Mouse (Mus musculus) MEL (cell line): ENCODE data around the gene Foxo3. TPM values are rescaled to one million over a fixed set of nuclear protein-coding genes. Genes with fewer than 3 reads are reported as not detected.

Experiments
- DNase-seq: peaks from one replicate; pipeline ENCODE4 v3.0.0; 2011; ENCODE audit warnings: low read depth, low spot score
- H3K27ac ChIP-seq: 2 replicates; pipeline ENCODE4 v1.5.1; 2012; ENCODE audit warnings: low read depth, mild to moderate bottlenecking, control low read depth, low read length, moderate library complexity; ENCODE audit not compliant: control insufficient read depth
- H3K27me3 ChIP-seq, 2 experiments: fragments of 150-350 bp in 1 of 2; sonication (generic) in 1 of 2; 2 replicates each; pipeline ENCODE4 v1.6.1; 2012; ENCODE audit warnings: low read length in 2 of 2, mild to moderate bottlenecking in 2 of 2, improper control_type of control experiment in 1 of 2, moderate library complexity in 1 of 2; ENCODE audit not compliant: insufficient read depth in 2 of 2, control insufficient read depth in 1 of 2
- H3K36me3 ChIP-seq, 2 experiments: 2 replicates each; pipeline ENCODE4 v1.6.1; 2012 to 2014; ENCODE audit warnings: low read length in 2 of 2, improper control_type of control experiment in 1 of 2, inconsistent platforms in 1 of 2, mild to moderate bottlenecking in 1 of 2; ENCODE audit not compliant: insufficient read depth in 2 of 2, control insufficient read depth in 1 of 2
- H3K4me1 ChIP-seq, 2 experiments: fragments of 150-350 bp in 1 of 2; sonication (generic) in 1 of 2; 2 replicates each; pipeline ENCODE4 v1.6.1; 2012; ENCODE audit warnings: low read length in 2 of 2, improper control_type of control experiment in 1 of 2, mild to moderate bottlenecking in 1 of 2; ENCODE audit not compliant: insufficient read depth in 2 of 2, control insufficient read depth in 1 of 2
- H3K4me3 ChIP-seq, 2 experiments: fragments of 150-350 bp in 1 of 2; sonication (generic) in 1 of 2; 2 replicates each; pipeline ENCODE4 v1.5.1; 2012; ENCODE audit warnings: low read depth in 2 of 2, low read length in 2 of 2, mild to moderate bottlenecking in 2 of 2, moderate library complexity in 2 of 2, control low read depth in 1 of 2, improper control_type of control experiment in 1 of 2; ENCODE audit not compliant: control insufficient read depth in 1 of 2, insufficient read depth in 1 of 2
- H3K79me2 ChIP-seq: 2 replicates; pipeline ENCODE4 v1.6.1; 2012; ENCODE audit warnings: mild to moderate bottlenecking, low read length, moderate library complexity; ENCODE audit not compliant: control insufficient read depth, poor library complexity, insufficient read depth
- H3K9ac ChIP-seq: 2 replicates; pipeline ENCODE4 v1.6.1; 2012; ENCODE audit warnings: low read depth, mild to moderate bottlenecking, control low read depth, low read length, moderate library complexity; ENCODE audit not compliant: control insufficient read depth, poor library complexity, severe bottlenecking
- H3K9me3 ChIP-seq: fragments of 150-350 bp; sonication (generic); replicated peaks from 2 replicates; pipeline ENCODE4 v1.6.1; 2012; ENCODE audit warnings: mild to moderate bottlenecking, low read length, improper control_type of control experiment, moderate library complexity; ENCODE audit not compliant: insufficient read depth
- CTCF ChIP-seq, 3 experiments: IDR thresholded peaks in 2 of 3; conservative IDR thresholded peaks in 1 of 3; 2 replicates each; pipeline ENCODE4 v1.5.1; 2011 to 2012; ENCODE audit warnings: low read length in 3 of 3, low read depth in 2 of 3, mild to moderate bottlenecking in 2 of 3, improper control_type of control experiment in 1 of 3, inconsistent platforms in 1 of 3, mixed read lengths in 1 of 3, moderate library complexity in 1 of 3; ENCODE audit not compliant: control insufficient read depth in 1 of 3, insufficient read depth in 1 of 3, poor library complexity in 1 of 3, severe bottlenecking in 1 of 3
- E2F4 ChIP-seq: IDR thresholded peaks from 2 replicates; pipeline ENCODE4 v1.6.1; 2011; ENCODE audit warnings: low read depth, low read length, improper control_type of control experiment, borderline replicate concordance
- EP300 ChIP-seq, 2 experiments: IDR thresholded peaks; 2 replicates each; pipeline ENCODE4 v1.6.1; 2011; ENCODE audit warnings: improper control_type of control experiment in 2 of 2, low read length in 2 of 2, low read depth in 1 of 2, mild to moderate bottlenecking in 1 of 2
- ETS1 ChIP-seq: IDR thresholded peaks from 2 replicates; pipeline ENCODE4 v1.6.1; 2012; ENCODE audit warnings: low read depth, mild to moderate bottlenecking, inconsistent platforms, low read length, improper control_type of control experiment, moderate library complexity
- HCFC1 ChIP-seq: IDR thresholded peaks from 2 replicates; pipeline ENCODE4 v1.6.1; 2012; ENCODE audit warnings: low read depth, mild to moderate bottlenecking, inconsistent platforms, low read length, improper control_type of control experiment, moderate library complexity
- JUND ChIP-seq: IDR thresholded peaks from 2 replicates; pipeline ENCODE4 v1.6.1; 2011; ENCODE audit warnings: low read depth, mild to moderate bottlenecking, improper control_type of control experiment, low read length
- KAT2A ChIP-seq: conservative IDR thresholded peaks from 2 replicates; pipeline ENCODE4 v1.6.1; 2012; ENCODE audit warnings: low read depth, low read length, improper control_type of control experiment, inconsistent platforms
- MAX ChIP-seq: IDR thresholded peaks from 2 replicates; pipeline ENCODE4 v1.6.1; 2011; ENCODE audit warnings: low read length, improper control_type of control experiment
- MEF2A ChIP-seq: IDR thresholded peaks from 2 replicates; pipeline ENCODE4 v1.6.1; 2014; ENCODE audit warnings: low read depth, mild to moderate bottlenecking, inconsistent platforms, low read length, improper control_type of control experiment; ENCODE audit not compliant: poor library complexity, insufficient replicate concordance, severe bottlenecking; ENCODE audit errors: extremely low read depth
- MXI1 ChIP-seq: IDR thresholded peaks from 2 replicates; pipeline ENCODE4 v1.6.1; 2011; ENCODE audit warnings: mild to moderate bottlenecking, low read depth, low read length, improper control_type of control experiment
- MYC ChIP-seq: IDR thresholded peaks from 2 replicates; pipeline ENCODE4 v1.6.1; 2011; ENCODE audit warnings: low read depth, mild to moderate bottlenecking, low read length, improper control_type of control experiment, moderate library complexity
- NRF1 ChIP-seq: IDR thresholded peaks from 2 replicates; pipeline ENCODE4 v1.6.1; 2014; ENCODE audit warnings: low read depth, mild to moderate bottlenecking, inconsistent platforms, low read length, improper control_type of control experiment, moderate library complexity; ENCODE audit not compliant: poor library complexity, insufficient read depth, severe bottlenecking
- POLR2AphosphoS2 ChIP-seq: IDR thresholded peaks from 2 replicates; pipeline ENCODE4 v1.6.1; 2011; ENCODE audit warnings: low read length, improper control_type of control experiment
- RAD21 ChIP-seq: IDR thresholded peaks from 2 replicates; pipeline ENCODE4 v1.6.1; 2011; ENCODE audit warnings: mild to moderate bottlenecking, low read depth, low read length, improper control_type of control experiment
- SIN3A ChIP-seq: IDR thresholded peaks from 2 replicates; pipeline ENCODE4 v1.6.1; 2012; ENCODE audit warnings: low read length, improper control_type of control experiment, inconsistent platforms
- SMC3 ChIP-seq: IDR thresholded peaks from 2 replicates; pipeline ENCODE4 v1.6.1; 2011; ENCODE audit warnings: low read depth, low read length, improper control_type of control experiment
- TAL1 ChIP-seq: IDR thresholded peaks from 2 replicates; pipeline ENCODE4 v1.6.1; 2012; ENCODE audit warnings: mild to moderate bottlenecking, inconsistent platforms, low read length, moderate library complexity, mixed read lengths
- TCF12 ChIP-seq: IDR thresholded peaks from 2 replicates; pipeline ENCODE4 v1.6.1; 2014; ENCODE audit warnings: low read depth, mild to moderate bottlenecking, inconsistent platforms, low read length, improper control_type of control experiment, moderate library complexity
- USF1 ChIP-seq: IDR thresholded peaks from 2 replicates; pipeline ENCODE4 v1.6.1; 2014; ENCODE audit warnings: low read depth, mild to moderate bottlenecking, inconsistent platforms, low read length, improper control_type of control experiment, moderate library complexity
- USF2 ChIP-seq, 2 experiments: IDR thresholded peaks; 2 replicates each; pipeline ENCODE4 v1.6.1; 2011 to 2012; ENCODE audit warnings: improper control_type of control experiment in 2 of 2, low read length in 2 of 2, borderline replicate concordance in 1 of 2, inconsistent platforms in 1 of 2, low read depth in 1 of 2, mild to moderate bottlenecking in 1 of 2; ENCODE audit not compliant: insufficient read depth in 1 of 2
- ZC3H11A ChIP-seq: IDR thresholded peaks from 2 replicates; pipeline ENCODE4 v1.6.1; 2012; ENCODE audit warnings: low read depth, mild to moderate bottlenecking, inconsistent platforms, low read length, improper control_type of control experiment
- ZNF384 ChIP-seq: IDR thresholded peaks from 2 replicates; pipeline ENCODE4 v1.6.1; 2012; ENCODE audit warnings: low read depth, mild to moderate bottlenecking, inconsistent platforms, low read length, improper control_type of control experiment
- polyA plus RNA-seq, 2 experiments: library from polyadenylated mRNA; stranded (reverse) in 1 of 2; unstranded in 1 of 2; fragments of >175 nt in 1 of 2; fragments of >200 nt in 1 of 2; gene quantifications; 2 replicates each; pipeline versions ENCODE4 v1.2.1 to v1.2.4; 2012; ENCODE audit warnings: low replicate concordance in 2 of 2, low read depth in 1 of 2; ENCODE audit not compliant: insufficient read length in 2 of 2, insufficient read depth in 1 of 2, missing spikeins in 1 of 2
- total RNA-seq: library from RNA; depleted of rRNA; stranded (reverse); fragments of 300-350 nt; gene quantifications from 2 replicates; pipeline ENCODE4 v1.2.3, GENCODE M21; 2012

Foxo3 gene
- total and polyA plus RNA-seq, 3 experiments, result 21.0 to 103 (median 27.2) TPM

- peak; percentile 64 for DNase-seq
- no peaks in the 10 kb centered on the region for H3K27me3 ChIP-seq
- no peaks in the 10 kb centered on the region for H3K79me2 ChIP-seq
- no peaks in the 10 kb centered on the region for H3K36me3 ChIP-seq
- no peak overlapping the region for H3K9ac ChIP-seq
- TF ChIP-seq POLR2AphosphoS2 (no peak), SMC3 (peak; percentile 93), RAD21 (peak; percentile 98), CTCF (IDR thresholded peaks at IDR 0.05 in 2 of 3, conservative IDR thresholded peaks at IDR 0.05 in 1 of 3; ENCODE audit: control insufficient read depth in 1 of 3, insufficient read depth in 1 of 3, low read depth in 2 of 3, low read length in 3 of 3, poor library complexity in 1 of 3, severe bottlenecking in 1 of 3) (peak; percentile 58 to 97 (median 92); a peak in 5 of 6 replicates), ZC3H11A (peak; percentile 97), SIN3A (peak; percentile 43; the same call in 1 of the 2 replicates), USF1 (no peak)
- H3K4me1 ChIP-seq, result no peaks in the 10 kb centered on the region
- no peak overlapping the region for H3K4me3 ChIP-seq
- H3K27ac ChIP-seq, result no peak overlapping the region
- H3K9me3 ChIP-seq, result no peaks in the 10 kb centered on the region
These were observed 31.6 kb upstream of the Foxo3 start for GRCm38 (mm10) chr10:42307980-42308686.

- no peak overlapping the region for H3K4me3 ChIP-seq
- no peaks in the 10 kb centered on the region for H3K79me2 ChIP-seq
- H3K9ac ChIP-seq, result no peak overlapping the region
- no peak for DNase-seq
- TF ChIP-seq E2F4 (no peak), MXI1 (no peak), USF2 (IDR thresholded peaks at IDR 0.05; ENCODE audit: borderline replicate concordance in 1 of 2, insufficient read depth in 1 of 2, low read depth in 1 of 2, low read length in 2 of 2) (0 out of 4 replicates have a peak, but pooled peaks of 1 of the 2 experiments have one; percentile 35), USF1 (peak; percentile 68)
- no peaks in the 10 kb centered on the region for H3K9me3 ChIP-seq
- no peaks in the 10 kb centered on the region for H3K36me3 ChIP-seq
- H3K27me3 ChIP-seq, result no peaks in the 10 kb centered on the region; a peak in 1 of 4 replicates
- H3K4me1 ChIP-seq, result no peaks in the 10 kb centered on the region
- H3K27ac ChIP-seq, result no peak overlapping the region
These were observed 29.9 kb upstream of the Foxo3 start for GRCm38 (mm10) chr10:42306422-42306821.

- H3K4me1 ChIP-seq, result peaks cover 0 to 3% of the 10 kb centered on the region in 2 experiments; a peak in 2 of 4 replicates
These were observed 24.2 kb upstream of the Foxo3 start for GRCm38 (mm10) chr10:42300805-42301204.

More at GRCm38 (mm10) chr10:42300805-42301204, 24.2 kb upstream of the Foxo3 start:
- Histone ChIP-seq H3K27ac (no peak overlapping the region), H3K36me3 (no peaks in the 10 kb centered on the region), H3K79me2 (no peaks in the 10 kb centered on the region), H3K9me3 (no peaks in the 10 kb centered on the region), H3K4me3 (no peak overlapping the region), H3K27me3 (no peaks in the 10 kb centered on the region; a peak in 1 of 4 replicates), H3K9ac (no peak overlapping the region)
- TF ChIP-seq MEF2A, result no peak
- TF ChIP-seq SIN3A, result no peak
- TF ChIP-seq EP300 (IDR thresholded peaks at IDR 0.05; ENCODE audit: low read depth in 1 of 2, low read length in 2 of 2), result no peak
- no peak for TF ChIP-seq JUND
- no peak for TF ChIP-seq NRF1
- no peak for TF ChIP-seq ETS1
- TF ChIP-seq ZNF384, result no peak
- TF ChIP-seq E2F4, result no peak
- no peak for TF ChIP-seq KAT2A
- TF ChIP-seq MAX, result no peak
- TF ChIP-seq TCF12, result no peak
- no peak for TF ChIP-seq POLR2AphosphoS2
- no peak for TF ChIP-seq HCFC1
- no peak for TF ChIP-seq SMC3
- no peak for TF ChIP-seq MXI1
- no peak for TF ChIP-seq MYC
- TF ChIP-seq TAL1, result no peak
- DNase-seq, result no peak
